Mouse (Mus musculus): ENCODE results near the gene Rarres1. TPM values are rescaled to one million over a fixed set of nuclear protein-coding genes. Genes with fewer than 3 reads are reported as not detected.

The Rarres1 gene
- total and polyA plus RNA-seq, 3 experiments = not detected

DNA sequence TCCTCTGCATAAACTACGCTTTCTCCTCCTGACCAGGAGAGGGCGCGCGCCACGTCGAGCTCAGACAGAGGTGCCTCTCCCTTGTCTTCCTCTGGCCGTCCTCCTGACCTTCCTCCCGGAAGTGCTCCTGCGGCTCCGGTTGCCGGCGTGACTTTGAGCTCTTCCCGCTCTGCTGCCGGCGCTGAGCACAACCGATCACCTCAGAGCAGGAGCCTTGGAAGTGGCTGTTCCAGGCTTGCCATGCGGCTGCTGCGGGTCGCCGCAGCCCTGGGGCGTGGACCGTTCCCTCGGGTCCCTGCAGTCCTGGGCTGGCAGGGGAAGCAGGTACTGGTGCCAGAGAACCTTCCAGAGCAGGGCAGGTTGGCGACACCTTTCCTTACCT lies 85.3 kb downstream of the Rarres1 start, which contains the start of gene Gfm1 (continued):
- no peak for TF ChIP-seq ZNF384 (IDR thresholded peaks at IDR 0.05; ENCODE audit: low read depth, low read length)
- peak; percentile 31; the same call in 1 of the 2 replicates for TF ChIP-seq JUND (IDR thresholded peaks at IDR 0.05; ENCODE audit: low read depth, low read length)
- TF ChIP-seq USF1 (IDR thresholded peaks at IDR 0.05; ENCODE audit: low read depth, low read length) = peak; percentile 72
- TF ChIP-seq NRF1 (IDR thresholded peaks at IDR 0.05; ENCODE audit: insufficient read depth, low read depth, low read length, poor library complexity, severe bottlenecking) = no peak
- no peak for TF ChIP-seq MAZ (IDR thresholded peaks at IDR 0.05; ENCODE audit: low read depth, low read length)
- peak; percentile 55 to 97 (median 87); a peak in 5 of 6 replicates for TF ChIP-seq CTCF (IDR thresholded peaks at IDR 0.05 in 2 of 3, conservative IDR thresholded peaks at IDR 0.05 in 1 of 3; ENCODE audit: control insufficient read depth in 1 of 3, insufficient read depth in 1 of 3, low read depth in 2 of 3, low read length in 3 of 3, poor library complexity in 1 of 3, severe bottlenecking in 1 of 3)
- no peak for TF ChIP-seq POLR2AphosphoS5 (IDR thresholded peaks at IDR 0.05; ENCODE audit: borderline replicate concordance, low read depth, low read length)

DNA sequence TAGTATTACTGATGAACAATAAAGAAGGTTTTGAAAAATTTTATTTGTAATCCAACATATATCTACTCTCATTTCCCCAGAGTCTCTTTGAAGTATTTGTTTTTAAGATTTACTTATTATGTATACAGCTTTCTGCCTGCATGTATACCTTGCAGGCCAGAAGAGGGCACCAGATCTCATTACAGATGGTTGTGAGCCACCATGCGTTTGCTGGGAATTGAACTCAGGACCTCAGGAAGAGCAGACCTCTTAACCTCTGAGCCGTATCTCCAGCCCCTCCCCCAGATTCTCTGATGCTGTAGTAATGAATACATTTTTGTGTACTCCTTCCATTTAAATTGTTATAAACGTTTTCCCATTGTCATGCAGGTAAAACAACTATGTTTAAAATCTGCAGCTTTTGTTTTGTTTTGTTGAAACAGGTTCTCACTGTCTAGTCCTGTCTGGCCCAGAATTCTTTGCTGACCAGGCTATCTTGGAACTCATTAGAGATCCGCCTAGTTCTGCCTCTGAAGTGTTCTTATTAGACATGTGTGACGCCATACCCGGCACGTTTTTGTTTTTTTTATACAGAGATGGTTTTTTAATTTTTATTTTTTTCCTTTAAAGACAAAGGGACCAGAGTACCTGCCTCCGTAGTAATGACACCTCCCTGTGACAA lies 85.9 kb downstream of the Rarres1 start:
- H3K79me2 ChIP-seq (ENCODE audit: control insufficient read depth, insufficient read depth, low read length, poor library complexity) = peaks cover 15% of the 10 kb centered on the region
- peak overlapping the region; percentile 51 to 84 for H3K4me3 ChIP-seq (ENCODE audit: control insufficient read depth in 1 of 2, insufficient read depth in 1 of 2, low read depth in 2 of 2, low read length in 2 of 2)
- peak; percentile 10 for DNase-seq (ENCODE audit: low read depth, low spot score)
- peaks cover 0 to 6% of the 10 kb centered on the region in 2 experiments; a peak in 3 of 4 replicates for H3K4me1 ChIP-seq (ENCODE audit: control insufficient read depth in 1 of 2, insufficient read depth in 2 of 2, low read length in 2 of 2)
- H3K9me3 ChIP-seq (replicated peaks; ENCODE audit: insufficient read depth, low read length) = no peaks in the 10 kb centered on the region
- H3K27ac ChIP-seq (ENCODE audit: control insufficient read depth, low read depth, low read length) = no peak overlapping the region
- H3K9ac ChIP-seq (ENCODE audit: control insufficient read depth, low read depth, low read length, poor library complexity, severe bottlenecking) = peak overlapping the region; percentile 42
- H3K36me3 ChIP-seq (ENCODE audit: control insufficient read depth in 1 of 2, insufficient read depth in 2 of 2, low read length in 2 of 2) = peaks cover 0 to 5% of the 10 kb centered on the region in 2 experiments; a peak in 2 of 4 replicates
- TF ChIP-seq BHLHE40 (IDR thresholded peaks at IDR 0.05; ENCODE audit: borderline replicate concordance, low read depth, low read length) (peak; percentile 43; the same call in 1 of the 2 replicates), ZKSCAN1 (IDR thresholded peaks at IDR 0.05; ENCODE audit: low read depth, low read length) (no peak), ZMIZ1 (IDR thresholded peaks at IDR 0.05; ENCODE audit: low read depth, low read length) (no peak), NELFE (IDR thresholded peaks at IDR 0.05; ENCODE audit: low read depth, low read length) (no peak), POLR2AphosphoS5 (IDR thresholded peaks at IDR 0.05; ENCODE audit: borderline replicate concordance, low read depth, low read length) (no peak), TBP (IDR thresholded peaks at IDR 0.05; ENCODE audit: low read depth, low read length) (peak; percentile 27; the same call in 1 of the 2 replicates), MYB (IDR thresholded peaks at IDR 0.05; ENCODE audit: low read depth, low read length) (no peak), CTCF (IDR thresholded peaks at IDR 0.05 in 2 of 3, conservative IDR thresholded peaks at IDR 0.05 in 1 of 3; ENCODE audit: control insufficient read depth in 1 of 3, insufficient read depth in 1 of 3, low read depth in 2 of 3, low read length in 3 of 3, poor library complexity in 1 of 3, severe bottlenecking in 1 of 3) (peak; percentile 3 to 35 (median 25); a peak in 4 of 6 replicates)
- H3K27me3 ChIP-seq (ENCODE audit: control insufficient read depth in 1 of 2, insufficient read depth in 2 of 2, low read length in 2 of 2) = no peaks in the 10 kb centered on the region

Other genes starting within 250 kb of the Rarres1 start
- 7.8 and 8.1 TPM in 2 replicates for gene Mlf1, start 141.4 kb downstream of the Rarres1 start, total RNA-seq (2012; rRNA removed)
- gene Mlf1, start 141.4 kb downstream of the Rarres1 start, polyA plus RNA-seq (2012; ENCODE audit: insufficient read depth in 1 of 2, insufficient read length in 2 of 2, low read depth in 1 of 2, low replicate concordance in 2 of 2, missing spikeins in 1 of 2) = 1 to 10 TPM in 1 of 2 experiments, not detected in 1; 6.9 TPM
- gene Gm17402, start 140.4 kb downstream of the Rarres1 start, total RNA-seq (2012; rRNA removed) = not detected in 2 replicates
- gene Gm17402, start 140.4 kb downstream of the Rarres1 start, polyA plus RNA-seq (2012; ENCODE audit: insufficient read depth in 1 of 2, insufficient read length in 2 of 2, low read depth in 1 of 2, low replicate concordance in 2 of 2, missing spikeins in 1 of 2) = not detected
- 95.0 and 97.6 TPM in 2 replicates for gene Gfm1, start 85.4 kb downstream of the Rarres1 start, total RNA-seq (2012; rRNA removed)
- gene Gfm1, start 85.4 kb downstream of the Rarres1 start, polyA plus RNA-seq (2012; ENCODE audit: insufficient read depth in 1 of 2, insufficient read length in 2 of 2, low read depth in 1 of 2, low replicate concordance in 2 of 2, missing spikeins in 1 of 2) = 100 to 1,000 TPM in 1 of 2 experiments, not detected in 1; 146 TPM
- not detected in 2 replicates for gene Lxn, start 51.6 kb downstream of the Rarres1 start, total RNA-seq (2012; rRNA removed)
- under 1 TPM in 1 of 2 experiments, not detected in 1; 0.26 TPM for gene Lxn, start 51.6 kb downstream of the Rarres1 start, polyA plus RNA-seq (2012; ENCODE audit: insufficient read depth in 1 of 2, insufficient read length in 2 of 2, low read depth in 1 of 2, low replicate concordance in 2 of 2, missing spikeins in 1 of 2)
- gene Mfsd1, start 67.2 kb upstream of the Rarres1 start, total RNA-seq (2012; rRNA removed) = 39.6 and 39.7 TPM in 2 replicates
- 10 to 100 TPM in 1 of 2 experiments, not detected in 1; 36.2 TPM for gene Mfsd1, start 67.2 kb upstream of the Rarres1 start, polyA plus RNA-seq (2012; ENCODE audit: insufficient read depth in 1 of 2, insufficient read length in 2 of 2, low read depth in 1 of 2, low replicate concordance in 2 of 2, missing spikeins in 1 of 2)